Mouse (Mus musculus) 3134 (cell line): Measurements from ENCODE around the gene March8.

Source experiments
- DNase-seq: peaks from one replicate; pipeline ENCODE4 v3.0.0-alpha.2; 2011; ENCODE audit warnings: low spot score; ENCODE audit not compliant: insufficient read length; ENCODE audit errors: extremely low read depth

Gene March8

GRCm38 (mm10) chr6:116406680-116407079 is 68.9 kb downstream of the March8 start:
- no peak for DNase-seq

GRCm38 (mm10) chr6:116407216-116407615 is 69.4 kb downstream of the March8 start:
- DNase-seq = no peak

GRCm38 (mm10) chr6:116407956-116408657 is 70.3 kb downstream of the March8 start:
- DNase-seq = no peak

- no peak for DNase-seq
These were observed 72.6 kb downstream of the March8 start for GRCm38 (mm10) chr6:116410436-116410835.

- DNase-seq = no peak
These were observed 73.9 kb downstream of the March8 start for GRCm38 (mm10) chr6:116411716-116412115.

GRCm38 (mm10) chr6:116412546-116413325 is 74.9 kb downstream of the March8 start:
- no peak for DNase-seq

GRCm38 (mm10) chr6:116415126-116415676 is 77.4 kb downstream of the March8 start:
- no peak for DNase-seq

- DNase-seq = no peak
These were observed 78.3 kb downstream of the March8 start for GRCm38 (mm10) chr6:116416000-116416552.

GRCm38 (mm10) chr6:116417518-116418315 is 79.9 kb downstream of the March8 start:
- no peak for DNase-seq

GRCm38 (mm10) chr6:116418487-116418886 is 80.7 kb downstream of the March8 start:
- DNase-seq = no peak

- DNase-seq = no peak
These were observed 81.9 kb downstream of the March8 start for GRCm38 (mm10) chr6:116419699-116420098.

- DNase-seq = no peak
These were observed 82.4 kb downstream of the March8 start for GRCm38 (mm10) chr6:116420271-116420670.

- no peak for DNase-seq
These were observed 85.2 kb downstream of the March8 start for GRCm38 (mm10) chr6:116422991-116423390.

- DNase-seq = no peak
These were observed 85.8 kb downstream of the March8 start for GRCm38 (mm10) chr6:116423664-116424063.

- DNase-seq = no peak
These were observed 89.7 kb downstream of the March8 start for GRCm38 (mm10) chr6:116427552-116427951.

GRCm38 (mm10) chr6:116428282-116428681 is 90.5 kb downstream of the March8 start:
- no peak for DNase-seq

- DNase-seq = no peak
These were observed 101.0 kb downstream of the March8 start for GRCm38 (mm10) chr6:116438864-116439263.

- DNase-seq = no peak
These were observed 101.7 kb downstream of the March8 start for GRCm38 (mm10) chr6:116439531-116439930.

GRCm38 (mm10) chr6:116440447-116440846 is 102.6 kb downstream of the March8 start:
- no peak for DNase-seq

- no peak for DNase-seq
These were observed 103.0 kb downstream of the March8 start for GRCm38 (mm10) chr6:116440849-116441248.

- peak; percentile 62 for DNase-seq
These were observed 118.0 kb downstream of the March8 start for GRCm38 (mm10) chr6:116455781-116456180.
